Comparison of ENCODE assay signal across 7 mouse cellular contexts in the genomic region with DNA sequence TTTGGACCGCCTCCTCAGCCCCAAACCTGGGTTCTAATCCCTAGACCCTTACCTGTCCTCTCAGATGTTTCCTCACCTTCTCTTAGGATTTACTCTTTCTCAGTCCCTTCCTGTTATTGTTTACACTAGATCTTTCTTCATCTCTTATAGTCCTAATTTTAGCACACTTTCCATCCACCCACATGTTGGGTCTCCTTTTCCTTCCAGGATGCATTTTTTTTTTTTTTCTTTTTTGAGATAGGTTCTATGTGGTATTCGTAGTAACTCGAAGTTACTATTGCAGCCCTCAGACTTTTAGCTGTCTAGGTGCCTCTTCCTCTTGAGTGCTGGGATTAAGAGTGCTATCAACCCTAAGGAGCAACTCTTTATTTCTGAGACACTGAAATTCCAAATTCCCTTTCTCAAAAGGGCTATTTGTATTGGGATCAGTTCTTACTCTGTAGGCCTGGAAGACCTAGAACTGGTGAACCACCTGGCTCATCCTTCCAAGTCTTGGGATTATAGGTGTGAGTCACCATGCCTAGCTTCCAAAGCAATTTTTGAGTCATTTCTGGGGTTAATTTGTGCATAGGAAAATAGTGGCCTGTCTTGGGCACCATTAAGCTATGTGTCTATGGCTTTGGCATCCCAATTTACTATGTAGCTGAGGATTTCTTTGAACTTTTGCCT. TPM values are rescaled to one million over a fixed set of nuclear protein-coding genes. Genes with fewer than 3 reads are reported as not detected.
A peak's percentile ranks its signal among the peaks of the same experiment; 100 is the strongest.
DNase-seq lines count a peak whose midpoint lies in the region; ATAC-seq lines count a peak whose summit lies in the region.

No protein-coding gene starts in this region.

- 32% methylated on average over 3 of the region's 3 CpGs for WGBS in forebrain, embryonic 11.5 days
- 25% methylated on average over 3 of the region's 3 CpGs for WGBS in limb, embryonic 13.5 days
- 12% methylated on average over 3 of the region's 3 CpGs for WGBS in stomach, embryonic 16.5 days

- no peaks in the 10 kb centered on the region for H3K27me3 ChIP-seq in megakaryocyte, embryonic 14.5 days (replicated peaks)
- H3K27me3 ChIP-seq in forebrain, embryonic 11.5 days (ENCODE audit: control insufficient read depth, insufficient read depth, low read length), result no peaks in the 10 kb centered on the region
- no peaks in the 10 kb centered on the region for H3K27me3 ChIP-seq in limb, embryonic 13.5 days
- H3K27me3 ChIP-seq in stomach, embryonic 16.5 days (ENCODE audit: control insufficient read depth, insufficient read depth, low read length), result no peaks in the 10 kb centered on the region

- no peaks in the 10 kb centered on the region for H3K9me3 ChIP-seq in megakaryocyte, embryonic 14.5 days
- no peaks in the 10 kb centered on the region for H3K9me3 ChIP-seq in forebrain, embryonic 11.5 days (ENCODE audit: control insufficient read depth, low read length)
- H3K9me3 ChIP-seq in limb, embryonic 13.5 days, result no peaks in the 10 kb centered on the region
- no peaks in the 10 kb centered on the region for H3K9me3 ChIP-seq in stomach, embryonic 16.5 days (replicated peaks; ENCODE audit: control insufficient read depth, low read length)

- H3K4me2 ChIP-seq in forebrain, embryonic 11.5 days (ENCODE audit: low read depth, low read length, severe bottlenecking), result peak overlapping the region; percentile 42
- peak overlapping the region; percentile 58 for H3K4me2 ChIP-seq in limb, embryonic 13.5 days (replicated peaks)
- peak overlapping the region; percentile 54 for H3K4me2 ChIP-seq in stomach, embryonic 16.5 days (ENCODE audit: low read depth, low read length)

- peak overlapping the region; percentile 96; the same call in 1 of the 2 replicates for H3K27ac ChIP-seq in forebrain, embryonic 11.5 days (ENCODE audit: low read depth, low read length)
- H3K27ac ChIP-seq in limb, embryonic 13.5 days, result peak overlapping the region; percentile 97; the same call in 1 of the 2 replicates
- peak overlapping the region; percentile 100 for H3K27ac ChIP-seq in stomach, embryonic 16.5 days (ENCODE audit: low read length)

- no peak for ATAC-seq in megakaryocyte, adult 5-6 weeks (ENCODE audit: poor library complexity, severe bottlenecking)
- ATAC-seq in forebrain, embryonic 11.5 days (replicated peaks; ENCODE audit: low FRiP score), result no peak
- ATAC-seq in limb, embryonic 13.5 days (ENCODE audit: low FRiP score, low read depth), result no peak
- ATAC-seq in stomach, embryonic 16.5 days (ENCODE audit: insufficient read depth, low FRiP score), result no peak

- peak overlapping the region; percentile 94 for H3K9ac ChIP-seq in forebrain, embryonic 11.5 days (ENCODE audit: low read length)
- H3K9ac ChIP-seq in limb, embryonic 13.5 days, result peak overlapping the region; percentile 91
- peak overlapping the region; percentile 98 for H3K9ac ChIP-seq in stomach, embryonic 16.5 days (ENCODE audit: low read length)

- H3K36me3 ChIP-seq in megakaryocyte, embryonic 14.5 days (replicated peaks; ENCODE audit: low read length), result peaks cover 47% of the 10 kb centered on the region
- peaks cover 30% of the 10 kb centered on the region for H3K36me3 ChIP-seq in forebrain, embryonic 11.5 days (ENCODE audit: control insufficient read depth, insufficient read depth, low read length)
- H3K36me3 ChIP-seq in limb, embryonic 13.5 days, result peaks cover 43% of the 10 kb centered on the region
- peaks cover 24% of the 10 kb centered on the region; the same call in 1 of the 2 replicates for H3K36me3 ChIP-seq in stomach, embryonic 16.5 days (ENCODE audit: control insufficient read depth, insufficient read depth, low read length)

- peaks cover 62% of the 10 kb centered on the region for H3K4me1 ChIP-seq in megakaryocyte, embryonic 14.5 days
- peaks cover 9% of the 10 kb centered on the region for H3K4me1 ChIP-seq in forebrain, embryonic 11.5 days (replicated peaks; ENCODE audit: control insufficient read depth, insufficient read depth, low read length)
- H3K4me1 ChIP-seq in limb, embryonic 13.5 days, result peaks cover 50% of the 10 kb centered on the region
- H3K4me1 ChIP-seq in stomach, embryonic 16.5 days (ENCODE audit: control insufficient read depth, insufficient read depth, low read length), result peaks cover 25% of the 10 kb centered on the region

- no peak for DNase-seq in forebrain, embryonic 11.5 days (ENCODE audit: low spot score)
- DNase-seq in thymus, postnatal 0 days (ENCODE audit: low spot score), result no peak
- DNase-seq in natural killer cell, adult 2 months (ENCODE audit: low spot score in 2 of 2), result no peak

- peak overlapping the region; percentile 96 for H3K4me3 ChIP-seq in megakaryocyte, embryonic 14.5 days (replicated peaks)
- H3K4me3 ChIP-seq in forebrain, embryonic 11.5 days (ENCODE audit: low read depth, low read length), result peak overlapping the region; percentile 61
- peak overlapping the region; percentile 69 for H3K4me3 ChIP-seq in limb, embryonic 13.5 days
- peak overlapping the region; percentile 78 for H3K4me3 ChIP-seq in stomach, embryonic 16.5 days (replicated peaks; ENCODE audit: low read length)

RNA-seq across cellular contexts. Expression of gene Sp1, which starts 1.1 kb away (rescaled TPM):
- polyA plus RNA-seq in megakaryocyte, embryonic 14.5 days (2012; ENCODE audit: insufficient read depth, low replicate concordance), result 3.9 and 15.5 TPM in 2 replicates
- total RNA-seq in megakaryocyte, adult 5-6 weeks (2015), result 68.3 and 71.8 TPM in 2 replicates
- total RNA-seq in megakaryocyte, adult 5-6 weeks (2017), result 64.1 and 72.2 TPM in 2 replicates
- polyA plus RNA-seq in forebrain, embryonic 11.5 days (2014; fragmentation: Nextera tagmentation; extraction: Ambion mirVana), result 12.2 and 12.5 TPM in 2 replicates
- 11.6 and 12.0 TPM in 2 replicates for polyA plus RNA-seq in limb, embryonic 13.5 days (2015; fragmentation: Nextera tagmentation; extraction: Ambion mirVana)
- polyA plus RNA-seq in stomach, embryonic 16.5 days (2015; fragmentation: Nextera tagmentation; extraction: Ambion mirVana), result 9.5 and 10.3 TPM in 2 replicates
- polyA plus RNA-seq in thymus, postnatal 0 days (2015; fragmentation: Nextera tagmentation; extraction: Ambion mirVana), result 9.7 and 10.9 TPM in 2 replicates

RNA-seq across cellular contexts. Expression of gene Amhr2, which starts 38.1 kb away (rescaled TPM):
- 0.37 TPM in 1 of 2 replicates, not detected in the other for polyA plus RNA-seq in megakaryocyte, embryonic 14.5 days (2012; ENCODE audit: insufficient read depth, low replicate concordance)
- not detected in 2 replicates for total RNA-seq in megakaryocyte, adult 5-6 weeks (2015)
- total RNA-seq in megakaryocyte, adult 5-6 weeks (2017), result not detected in 2 replicates
- 1.0 TPM in 1 of 2 replicates, not detected in the other for polyA plus RNA-seq in forebrain, embryonic 11.5 days (2014; fragmentation: Nextera tagmentation; extraction: Ambion mirVana)
- 0.23 and 0.36 TPM in 2 replicates for polyA plus RNA-seq in limb, embryonic 13.5 days (2015; fragmentation: Nextera tagmentation; extraction: Ambion mirVana)
- 0.68 and 2.5 TPM in 2 replicates for polyA plus RNA-seq in stomach, embryonic 16.5 days (2015; fragmentation: Nextera tagmentation; extraction: Ambion mirVana)
- 1.8 and 2.1 TPM in 2 replicates for polyA plus RNA-seq in thymus, postnatal 0 days (2015; fragmentation: Nextera tagmentation; extraction: Ambion mirVana)

RNA-seq across cellular contexts. Expression of gene Sp7, which starts 40.1 kb away (rescaled TPM):
- 0.10 TPM in 1 of 2 replicates, not detected in the other for polyA plus RNA-seq in megakaryocyte, embryonic 14.5 days (2012; ENCODE audit: insufficient read depth, low replicate concordance)
- not detected in 2 replicates for total RNA-seq in megakaryocyte, adult 5-6 weeks (2015)
- not detected in 2 replicates for total RNA-seq in megakaryocyte, adult 5-6 weeks (2017)
- 0.20 and 0.52 TPM in 2 replicates for polyA plus RNA-seq in forebrain, embryonic 11.5 days (2014; fragmentation: Nextera tagmentation; extraction: Ambion mirVana)
- polyA plus RNA-seq in limb, embryonic 13.5 days (2015; fragmentation: Nextera tagmentation; extraction: Ambion mirVana), result 6.0 and 7.4 TPM in 2 replicates
- polyA plus RNA-seq in stomach, embryonic 16.5 days (2015; fragmentation: Nextera tagmentation; extraction: Ambion mirVana), result 1.3 TPM in 2 replicates
- polyA plus RNA-seq in thymus, postnatal 0 days (2015; fragmentation: Nextera tagmentation; extraction: Ambion mirVana), result 0.10 and 0.13 TPM in 2 replicates

RNA-seq across cellular contexts. Expression of gene Prr13, which starts 51.8 kb away (rescaled TPM):
- polyA plus RNA-seq in megakaryocyte, embryonic 14.5 days (2012; ENCODE audit: insufficient read depth, low replicate concordance), result 978 and 1,945 TPM in 2 replicates
- 306 and 344 TPM in 2 replicates for total RNA-seq in megakaryocyte, adult 5-6 weeks (2015)
- 197 and 215 TPM in 2 replicates for total RNA-seq in megakaryocyte, adult 5-6 weeks (2017)
- polyA plus RNA-seq in forebrain, embryonic 11.5 days (2014; fragmentation: Nextera tagmentation; extraction: Ambion mirVana), result 87.9 and 97.2 TPM in 2 replicates
- 59.5 and 62.6 TPM in 2 replicates for polyA plus RNA-seq in limb, embryonic 13.5 days (2015; fragmentation: Nextera tagmentation; extraction: Ambion mirVana)
- 131 and 157 TPM in 2 replicates for polyA plus RNA-seq in stomach, embryonic 16.5 days (2015; fragmentation: Nextera tagmentation; extraction: Ambion mirVana)
- 88.9 and 90.3 TPM in 2 replicates for polyA plus RNA-seq in thymus, postnatal 0 days (2015; fragmentation: Nextera tagmentation; extraction: Ambion mirVana)

RNA-seq across cellular contexts. Expression of gene Aaas, which starts 56.5 kb away (rescaled TPM):
- polyA plus RNA-seq in megakaryocyte, embryonic 14.5 days (2012; ENCODE audit: insufficient read depth, low replicate concordance), result 51.2 and 84.3 TPM in 2 replicates
- total RNA-seq in megakaryocyte, adult 5-6 weeks (2015), result 67.5 and 75.2 TPM in 2 replicates
- total RNA-seq in megakaryocyte, adult 5-6 weeks (2017), result 64.3 and 100 TPM in 2 replicates
- 103 and 114 TPM in 2 replicates for polyA plus RNA-seq in forebrain, embryonic 11.5 days (2014; fragmentation: Nextera tagmentation; extraction: Ambion mirVana)
- 75.9 and 76.6 TPM in 2 replicates for polyA plus RNA-seq in limb, embryonic 13.5 days (2015; fragmentation: Nextera tagmentation; extraction: Ambion mirVana)
- polyA plus RNA-seq in stomach, embryonic 16.5 days (2015; fragmentation: Nextera tagmentation; extraction: Ambion mirVana), result 55.4 and 57.0 TPM in 2 replicates
- 56.8 and 61.7 TPM in 2 replicates for polyA plus RNA-seq in thymus, postnatal 0 days (2015; fragmentation: Nextera tagmentation; extraction: Ambion mirVana)
